Mouse (Mus musculus): ENCODE results near the gene Arhgap10. TPM values are rescaled to one million over a fixed set of nuclear protein-coding genes. Genes with fewer than 3 reads are reported as not detected.
A peak's percentile ranks its signal among the peaks of the same experiment; 100 is the strongest.

Arhgap10 gene
- total RNA-seq (2014; fragmentation: Nextera tagmentation) (3.5 and 6.4 TPM in 2 replicates), total RNA-seq (2017) (12.2 and 21.8 TPM in 2 replicates)

GRCm38 (mm10) chr8:77517301-77518200 is at the start of gene Arhgap10:
Arhgap10 (minus strand) TSS chr8:77517953.
- ATAC-seq (replicated peaks; ENCODE audit: poor library complexity, severe bottlenecking) = peak; percentile 91

- no peak for ATAC-seq (replicated peaks; ENCODE audit: poor library complexity, severe bottlenecking)
Measured at GRCm38 (mm10) chr8:77561441-77561840, 43.7 kb upstream of the Arhgap10 start.

GRCm38 (mm10) chr8:77552491-77552890 is 34.7 kb upstream of the Arhgap10 start:
- no peak for ATAC-seq (replicated peaks; ENCODE audit: poor library complexity, severe bottlenecking)

- ATAC-seq (replicated peaks; ENCODE audit: poor library complexity, severe bottlenecking) = peak; percentile 84
Measured at GRCm38 (mm10) chr8:77549881-77550580, 32.3 kb upstream of the Arhgap10 start.

GRCm38 (mm10) chr8:77549121-77549706 is 31.5 kb upstream of the Arhgap10 start, which contains the start of gene Prmt9:
Prmt9 (plus strand) TSS chr8:77549397.
- peak; percentile 91 for ATAC-seq (replicated peaks; ENCODE audit: poor library complexity, severe bottlenecking)

GRCm38 (mm10) chr8:77545616-77546015 is 27.9 kb upstream of the Arhgap10 start:
- ATAC-seq (replicated peaks; ENCODE audit: poor library complexity, severe bottlenecking) = no peak

GRCm38 (mm10) chr8:77544428-77544827 is 26.7 kb upstream of the Arhgap10 start:
- ATAC-seq (replicated peaks; ENCODE audit: poor library complexity, severe bottlenecking) = no peak

GRCm38 (mm10) chr8:77543152-77543777 is 25.5 kb upstream of the Arhgap10 start:
- 0 out of 2 replicates have a peak, but pooled peaks have one; percentile 14 for ATAC-seq (replicated peaks; ENCODE audit: poor library complexity, severe bottlenecking)

GRCm38 (mm10) chr8:77538256-77538655 is 20.5 kb upstream of the Arhgap10 start:
- no peak for ATAC-seq (replicated peaks; ENCODE audit: poor library complexity, severe bottlenecking)

GRCm38 (mm10) chr8:77536821-77537220 is 19.1 kb upstream of the Arhgap10 start:
- no peak for ATAC-seq (replicated peaks; ENCODE audit: poor library complexity, severe bottlenecking)

- ATAC-seq (replicated peaks; ENCODE audit: poor library complexity, severe bottlenecking) = peak; percentile 77
Measured at GRCm38 (mm10) chr8:77535026-77535595, 17.4 kb upstream of the Arhgap10 start.

GRCm38 (mm10) chr8:77534358-77534992 is 16.7 kb upstream of the Arhgap10 start:
- peak; percentile 62 for ATAC-seq (replicated peaks; ENCODE audit: poor library complexity, severe bottlenecking)

GRCm38 (mm10) chr8:77526130-77526529 is 8.4 kb upstream of the Arhgap10 start:
- ATAC-seq (replicated peaks; ENCODE audit: poor library complexity, severe bottlenecking) = no peak

- ATAC-seq (replicated peaks; ENCODE audit: poor library complexity, severe bottlenecking) = peak; percentile 70
Measured at GRCm38 (mm10) chr8:77524906-77525305, 7.2 kb upstream of the Arhgap10 start.

GRCm38 (mm10) chr8:77524018-77524615 is 6.4 kb upstream of the Arhgap10 start:
- ATAC-seq (replicated peaks; ENCODE audit: poor library complexity, severe bottlenecking) = no peak

- ATAC-seq (replicated peaks; ENCODE audit: poor library complexity, severe bottlenecking) = no peak
Measured at GRCm38 (mm10) chr8:77522984-77523383, 5.2 kb upstream of the Arhgap10 start.

GRCm38 (mm10) chr8:77521028-77521785 is 3.5 kb upstream of the Arhgap10 start:
- ATAC-seq (replicated peaks; ENCODE audit: poor library complexity, severe bottlenecking) = no peak

GRCm38 (mm10) chr8:77520601-77521000 is 2.8 kb upstream of the Arhgap10 start:
- no peak for ATAC-seq (replicated peaks; ENCODE audit: poor library complexity, severe bottlenecking)
